Mouse (Mus musculus): ENCODE results near the gene Add1. TPM values are rescaled to one million over a fixed set of nuclear protein-coding genes. Genes with fewer than 3 reads are reported as not detected.
A peak's percentile ranks its signal among the peaks of the same experiment; 100 is the strongest.

The Add1 gene
- polyA plus RNA-seq (2012), result 106 and 113 TPM in 2 replicates

DNA sequence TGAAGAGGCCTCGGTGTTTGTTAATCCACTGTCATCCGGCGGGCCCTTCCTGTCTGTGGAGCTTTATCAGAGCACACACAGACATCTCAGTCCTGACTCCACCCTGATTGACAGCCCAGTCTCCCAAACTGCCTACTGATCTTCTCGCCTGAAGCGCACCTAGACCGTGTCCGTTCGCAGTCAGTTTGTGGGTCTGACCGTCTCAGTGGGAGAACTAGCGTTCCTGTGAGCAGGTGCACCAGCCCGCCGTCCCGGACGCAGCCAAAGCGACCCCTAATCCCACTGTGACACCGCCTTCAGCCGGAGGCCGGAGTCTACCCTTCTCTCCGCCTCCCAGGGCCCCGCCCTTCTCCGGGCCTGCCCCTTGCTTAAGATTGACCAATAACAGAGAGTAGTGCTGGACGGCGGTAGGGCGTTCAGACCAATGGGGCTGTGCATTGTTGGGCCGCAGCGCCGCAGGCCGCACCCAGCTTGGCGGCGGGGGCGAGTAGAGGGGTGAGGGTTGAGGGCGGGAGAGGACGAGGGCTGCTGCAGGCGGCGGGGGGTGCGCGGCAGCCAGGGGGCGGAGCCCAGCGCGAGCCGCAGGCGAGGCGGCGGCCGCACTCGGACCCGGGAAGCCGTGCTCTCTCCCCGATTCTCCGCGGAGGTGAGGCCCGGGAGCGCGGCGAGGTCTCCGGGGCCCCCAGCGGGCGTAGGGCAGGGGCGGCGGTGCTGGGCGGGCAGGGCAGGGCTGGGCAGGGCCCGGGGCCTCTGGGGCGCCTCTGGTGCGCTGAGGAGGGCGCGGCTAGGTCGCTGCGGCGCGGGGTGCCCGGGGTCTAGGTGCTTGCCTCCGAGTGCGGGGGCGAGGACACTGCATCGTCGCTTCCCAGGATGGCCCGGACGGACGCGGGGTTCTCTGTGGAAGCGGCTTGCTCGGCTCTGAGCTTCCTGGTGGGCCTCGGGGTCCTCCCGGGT is at the start of gene Add1:
Gene Add1 (plus strand): TSS at position 397 of the 954 bp plus-strand sequence.
- H3K36me3 ChIP-seq (ENCODE audit: control insufficient read depth), result peaks cover 49% of the 10 kb centered on the region
- H3K4me3 ChIP-seq (replicated peaks), result peak within 1 kb of the TSS; percentile 98
- no peaks in the 10 kb centered on the region for H3K9me3 ChIP-seq (ENCODE audit: control insufficient read depth, low read length)
- TF ChIP-seq TAL1 (IDR thresholded peaks at IDR 0.05; ENCODE audit: low read length) (peak; percentile 86), GATA1 (IDR thresholded peaks at IDR 0.05; ENCODE audit: low read length) (peak; percentile 79)
- H3K27me3 ChIP-seq (ENCODE audit: control insufficient read depth), result no peaks in the 10 kb centered on the region
- H3K4me1 ChIP-seq (ENCODE audit: control insufficient read depth), result peaks cover 70% of the 10 kb centered on the region

DNA sequence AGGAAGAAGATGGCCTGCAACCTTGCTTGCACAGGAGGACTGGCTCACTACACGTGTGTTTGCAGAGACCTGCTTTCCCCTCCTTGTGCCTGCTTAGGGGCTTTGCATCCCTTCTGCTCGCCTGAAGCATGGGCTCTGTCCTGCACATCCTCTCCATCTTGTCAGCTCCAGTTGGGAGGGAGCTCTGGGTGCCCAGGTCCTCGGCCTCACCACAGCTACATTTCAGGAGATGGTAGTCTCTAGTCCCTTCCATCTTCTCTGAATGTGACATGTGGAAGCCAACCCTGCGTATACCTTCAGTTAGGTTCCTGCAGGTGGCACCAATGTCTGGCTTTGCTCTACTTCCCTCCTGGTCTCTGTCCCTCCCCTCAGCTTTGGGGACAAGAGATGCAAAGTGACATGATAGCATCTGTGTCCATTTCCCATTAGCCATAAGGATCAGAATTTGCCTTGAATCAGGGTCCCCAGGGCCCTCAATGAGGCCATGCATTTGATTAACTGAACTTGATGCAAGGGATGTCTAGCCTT is 49.4 kb upstream of the Add1 start:
- Histone ChIP-seq H3K36me3 (ENCODE audit: control insufficient read depth) (no peaks in the 10 kb centered on the region), H3K9me3 (ENCODE audit: control insufficient read depth, low read length) (no peaks in the 10 kb centered on the region), H3K27me3 (ENCODE audit: control insufficient read depth) (peaks cover 7% of the 10 kb centered on the region), H3K4me1 (ENCODE audit: control insufficient read depth) (peaks cover 44% of the 10 kb centered on the region), H3K4me3 (replicated peaks) (no peak overlapping the region)
- no peak for TF ChIP-seq TAL1 (IDR thresholded peaks at IDR 0.05; ENCODE audit: low read length)
- no peak for TF ChIP-seq GATA1 (IDR thresholded peaks at IDR 0.05; ENCODE audit: low read length)

DNA sequence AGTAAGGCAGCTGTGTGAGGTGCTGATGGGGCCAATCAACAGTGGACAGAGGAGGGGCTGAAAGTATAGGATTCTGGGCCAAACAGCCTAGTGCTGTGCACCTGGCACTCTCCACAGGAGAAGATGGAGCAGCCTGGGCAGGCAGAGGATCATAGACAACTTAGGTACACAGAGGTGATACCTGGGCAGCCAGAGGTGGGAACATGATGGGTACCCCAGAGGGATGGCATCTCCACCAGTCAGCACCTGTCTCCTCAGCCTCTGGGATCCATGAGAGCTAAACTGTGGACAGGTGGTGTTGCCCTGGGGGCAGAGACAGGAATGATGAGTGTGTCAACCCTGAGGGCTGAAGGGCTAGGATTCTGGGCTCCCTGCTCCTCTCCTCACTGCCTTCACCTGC is 49.0 kb upstream of the Add1 start:
- no peaks in the 10 kb centered on the region for H3K9me3 ChIP-seq (ENCODE audit: control insufficient read depth, low read length)
- peaks cover 7% of the 10 kb centered on the region for H3K27me3 ChIP-seq (ENCODE audit: control insufficient read depth)
- TF ChIP-seq GATA1 (IDR thresholded peaks at IDR 0.05; ENCODE audit: low read length), result no peak
- no peak for TF ChIP-seq TAL1 (IDR thresholded peaks at IDR 0.05; ENCODE audit: low read length)
- no peak overlapping the region for H3K4me3 ChIP-seq (replicated peaks)
- peaks cover 44% of the 10 kb centered on the region for H3K4me1 ChIP-seq (ENCODE audit: control insufficient read depth)
- no peaks in the 10 kb centered on the region for H3K36me3 ChIP-seq (ENCODE audit: control insufficient read depth)

DNA sequence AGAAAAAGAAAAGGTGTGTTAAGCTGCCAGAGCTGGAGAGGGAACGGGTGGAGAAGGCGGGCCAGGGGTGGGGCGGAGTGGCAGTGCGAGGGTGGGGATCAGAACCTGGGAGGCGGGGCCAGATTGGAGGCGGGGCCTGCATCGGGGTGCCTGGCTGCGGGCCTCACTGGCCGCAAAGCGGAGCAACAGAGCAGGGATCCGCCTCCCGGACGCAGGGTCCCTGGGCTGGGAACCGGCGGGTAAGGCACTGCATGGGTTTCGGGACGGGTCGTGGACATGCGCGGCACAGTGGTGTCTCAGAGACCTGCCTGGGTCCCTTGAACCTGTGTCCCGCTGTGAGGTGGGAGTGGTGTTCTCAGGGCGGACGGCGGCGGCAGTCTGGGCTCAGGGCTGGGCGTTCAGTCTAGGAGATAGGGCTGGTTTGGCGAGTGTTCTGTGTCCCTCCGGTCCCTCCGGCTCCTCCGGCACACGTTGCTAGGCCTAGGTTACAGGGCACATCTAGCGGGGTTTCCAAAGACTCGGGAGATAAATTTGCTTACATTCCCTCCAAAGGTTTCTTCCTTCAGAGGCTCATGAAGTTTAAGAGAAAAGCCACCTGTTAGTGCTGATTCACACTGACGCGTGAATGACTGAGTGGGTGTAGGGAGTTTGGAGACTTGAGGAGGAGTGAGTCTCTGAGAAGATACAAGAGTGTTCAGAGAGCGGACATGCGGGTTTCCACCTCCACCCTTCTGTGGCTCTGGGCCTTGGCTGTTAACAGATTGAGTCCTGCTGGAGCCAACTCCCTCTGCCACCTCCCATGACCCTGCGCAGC is 47.6 kb upstream of the Add1 start, which contains the start of gene Sh3bp2:
Gene Sh3bp2 (plus strand): TSS at position 176 of the 814 bp plus-strand sequence.
- H3K4me3 ChIP-seq (replicated peaks), result peak within 1 kb of the TSS; percentile 69
- peaks cover 7% of the 10 kb centered on the region for H3K27me3 ChIP-seq (ENCODE audit: control insufficient read depth)
- H3K36me3 ChIP-seq (ENCODE audit: control insufficient read depth), result no peaks in the 10 kb centered on the region
- peaks cover 41% of the 10 kb centered on the region for H3K4me1 ChIP-seq (ENCODE audit: control insufficient read depth)
- TF ChIP-seq GATA1 (IDR thresholded peaks at IDR 0.05; ENCODE audit: low read length) (no peak), TAL1 (IDR thresholded peaks at IDR 0.05; ENCODE audit: low read length) (no peak)
- H3K9me3 ChIP-seq (ENCODE audit: control insufficient read depth, low read length), result no peaks in the 10 kb centered on the region

DNA sequence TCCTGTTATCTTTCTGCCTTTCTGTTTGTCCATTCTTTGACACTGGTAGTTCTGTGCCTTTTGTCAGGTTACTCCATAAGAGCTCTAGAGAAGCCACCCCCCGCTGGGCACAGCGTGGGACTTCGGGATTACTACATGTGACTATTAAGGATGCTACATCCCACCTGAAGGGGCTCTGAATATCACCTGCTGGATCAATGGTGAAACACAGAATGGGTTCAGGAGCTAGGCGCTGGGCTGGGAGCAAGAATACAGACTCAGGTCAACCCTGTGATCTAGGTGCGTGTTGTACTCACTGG is 47.0 kb upstream of the Add1 start:
- peaks cover 38% of the 10 kb centered on the region for H3K4me1 ChIP-seq (ENCODE audit: control insufficient read depth)
- peaks cover 7% of the 10 kb centered on the region for H3K27me3 ChIP-seq (ENCODE audit: control insufficient read depth)
- peak overlapping the region; percentile 69 for H3K4me3 ChIP-seq (replicated peaks)
- no peaks in the 10 kb centered on the region for H3K9me3 ChIP-seq (ENCODE audit: control insufficient read depth, low read length)
- TF ChIP-seq GATA1 (IDR thresholded peaks at IDR 0.05; ENCODE audit: low read length), result no peak
- TF ChIP-seq TAL1 (IDR thresholded peaks at IDR 0.05; ENCODE audit: low read length), result no peak
- H3K36me3 ChIP-seq (ENCODE audit: control insufficient read depth), result no peaks in the 10 kb centered on the region

DNA sequence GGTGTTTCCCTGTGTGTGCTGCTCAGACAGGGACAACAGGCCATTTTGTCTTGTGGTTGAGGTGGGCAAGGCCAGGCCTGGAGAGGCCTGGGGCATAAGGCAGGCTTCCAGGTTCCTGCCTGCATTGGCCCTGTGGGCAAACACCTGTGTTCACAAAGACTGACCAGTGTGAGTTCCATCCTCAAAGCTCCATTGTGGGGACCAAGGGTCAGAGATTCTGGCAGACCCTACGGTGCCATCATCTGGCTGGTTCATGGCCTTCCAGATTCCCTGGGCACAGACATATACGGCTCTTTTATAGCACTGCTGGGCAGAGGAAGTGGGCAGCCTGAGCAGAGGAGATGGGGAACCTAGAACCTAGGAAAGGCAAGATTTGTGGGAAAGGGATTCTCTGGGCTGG is 46.1 kb upstream of the Add1 start:
- TF ChIP-seq TAL1 (IDR thresholded peaks at IDR 0.05; ENCODE audit: low read length) (no peak), GATA1 (IDR thresholded peaks at IDR 0.05; ENCODE audit: low read length) (no peak)
- peaks cover 36% of the 10 kb centered on the region for H3K4me1 ChIP-seq (ENCODE audit: control insufficient read depth)
- no peaks in the 10 kb centered on the region for H3K9me3 ChIP-seq (ENCODE audit: control insufficient read depth, low read length)
- no peaks in the 10 kb centered on the region for H3K36me3 ChIP-seq (ENCODE audit: control insufficient read depth)
- H3K27me3 ChIP-seq (ENCODE audit: control insufficient read depth), result peaks cover 7% of the 10 kb centered on the region
- no peak overlapping the region for H3K4me3 ChIP-seq (replicated peaks)

DNA sequence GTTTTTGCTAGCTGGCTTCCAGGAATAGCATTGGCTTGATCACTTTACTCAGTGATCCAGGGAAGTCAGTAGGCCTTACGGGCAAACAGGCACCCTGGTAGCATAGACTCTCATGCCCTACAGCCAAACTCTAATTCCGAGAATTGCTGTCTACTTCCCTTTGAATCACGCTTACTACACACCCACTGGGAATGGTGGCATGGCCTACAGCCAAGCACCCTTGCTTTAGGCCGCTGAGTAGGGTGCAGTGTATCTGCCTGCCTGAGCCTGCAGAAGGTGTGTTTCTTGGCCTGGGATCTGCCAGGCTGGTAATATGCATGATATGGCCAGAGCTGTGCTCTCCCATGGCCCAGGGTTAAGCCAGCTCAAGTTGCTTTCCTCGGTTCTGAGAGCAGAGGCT is 44.7 kb upstream of the Add1 start:
- no peaks in the 10 kb centered on the region for H3K36me3 ChIP-seq (ENCODE audit: control insufficient read depth)
- H3K4me3 ChIP-seq (replicated peaks), result no peak overlapping the region
- no peaks in the 10 kb centered on the region for H3K9me3 ChIP-seq (ENCODE audit: control insufficient read depth, low read length)
- TF ChIP-seq TAL1 (IDR thresholded peaks at IDR 0.05; ENCODE audit: low read length), result no peak
- no peak for TF ChIP-seq GATA1 (IDR thresholded peaks at IDR 0.05; ENCODE audit: low read length)
- peaks cover 7% of the 10 kb centered on the region for H3K27me3 ChIP-seq (ENCODE audit: control insufficient read depth)
- peaks cover 36% of the 10 kb centered on the region for H3K4me1 ChIP-seq (ENCODE audit: control insufficient read depth)

DNA sequence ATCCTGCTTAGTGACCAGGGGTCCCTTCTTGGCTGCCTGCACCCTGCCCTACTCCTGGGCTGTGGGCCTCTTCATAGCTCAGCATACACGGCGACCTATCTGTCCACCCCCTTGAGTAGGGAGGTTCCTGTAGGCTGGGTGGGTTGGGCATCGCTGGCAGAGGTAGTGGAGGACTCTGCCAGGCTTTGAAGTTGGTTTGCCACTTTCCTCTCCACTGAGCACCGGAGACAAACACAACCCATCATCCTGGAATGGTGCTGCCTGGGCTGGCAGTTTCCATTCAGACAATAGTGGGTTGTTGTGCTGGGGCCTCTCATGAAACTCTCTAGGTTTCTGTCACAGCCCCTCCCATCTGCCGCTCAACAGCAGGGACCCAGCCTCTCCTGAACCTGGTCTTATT is 43.3 kb upstream of the Add1 start:
- TF ChIP-seq GATA1 (IDR thresholded peaks at IDR 0.05; ENCODE audit: low read length) (no peak), TAL1 (IDR thresholded peaks at IDR 0.05; ENCODE audit: low read length) (no peak)
- H3K36me3 ChIP-seq (ENCODE audit: control insufficient read depth), result no peaks in the 10 kb centered on the region

DNA sequence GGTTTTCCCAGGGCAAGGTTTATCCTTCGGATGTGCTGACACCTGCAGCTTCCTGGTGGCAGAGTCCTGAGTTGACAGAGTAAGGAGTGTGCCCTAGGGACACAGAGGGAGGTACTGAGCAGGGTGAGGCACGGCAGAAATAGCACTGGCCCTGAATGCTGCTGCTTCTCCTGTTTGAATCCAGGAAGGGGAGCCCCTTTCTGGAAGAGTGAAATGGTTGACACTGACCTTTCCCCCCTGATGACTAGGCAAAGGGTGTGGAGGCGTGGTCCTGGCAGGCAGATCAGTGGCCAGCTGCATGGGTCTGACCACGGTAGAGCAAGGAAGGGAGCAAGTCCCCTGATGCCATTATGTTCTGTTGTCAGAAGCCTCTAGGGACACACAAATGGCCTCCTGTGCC is 42.8 kb upstream of the Add1 start:
- H3K4me1 ChIP-seq (ENCODE audit: control insufficient read depth), result peaks cover 27% of the 10 kb centered on the region
- H3K9me3 ChIP-seq (ENCODE audit: control insufficient read depth, low read length), result no peaks in the 10 kb centered on the region
- H3K27me3 ChIP-seq (ENCODE audit: control insufficient read depth), result no peaks in the 10 kb centered on the region
- no peak for TF ChIP-seq TAL1 (IDR thresholded peaks at IDR 0.05; ENCODE audit: low read length)
- no peak overlapping the region for H3K4me3 ChIP-seq (replicated peaks)
- H3K36me3 ChIP-seq (ENCODE audit: control insufficient read depth), result no peaks in the 10 kb centered on the region

More for the DNA sequence above, 43.3 kb upstream of the Add1 start:
- no peaks in the 10 kb centered on the region for H3K27me3 ChIP-seq (ENCODE audit: control insufficient read depth)
- no peaks in the 10 kb centered on the region for H3K9me3 ChIP-seq (ENCODE audit: control insufficient read depth, low read length)
- no peak overlapping the region for H3K4me3 ChIP-seq (replicated peaks)
- H3K4me1 ChIP-seq (ENCODE audit: control insufficient read depth), result peaks cover 29% of the 10 kb centered on the region

Data from erythroblast, embryonic 14.5 days (primary cell).